Mouse (Mus musculus) embryonic facial prominence, embryonic 10.5 days (tissue): ENCODE results near the gene Kcnk5. TPM values are rescaled to one million over a fixed set of nuclear protein-coding genes. Genes with fewer than 3 reads are reported as not detected.

Source experiments
- polyA plus RNA-seq: library from polyadenylated mRNA; unstranded; fragments of >200 nt; fragmentation: Nextera tagmentation; extraction: Ambion mirVana; gene quantifications from 2 replicates; pipeline ENCODE4 v1.2.1, GENCODE M21; 2016

The Kcnk5 gene
- polyA plus RNA-seq, 1 experiment from 2014 or later: 9.3 TPM

Other genes starting within 250 kb of the Kcnk5 start
- gene Gng2, start 204.2 kb downstream of the Kcnk5 start, polyA plus RNA-seq: 82.8 and 82.9 TPM in 2 replicates
- gene Saysd1, start 43.3 kb downstream of the Kcnk5 start, polyA plus RNA-seq: 9.2 and 11.1 TPM in 2 replicates
- 0.32 TPM in 1 of 2 replicates, not detected in the other for gene Kcnk16, start 87.4 kb upstream of the Kcnk5 start, polyA plus RNA-seq
- 13.1 and 14.2 TPM in 2 replicates for gene Nudt13, start 112.9 kb upstream of the Kcnk5 start, polyA plus RNA-seq
- 76.1 and 76.7 TPM in 2 replicates for gene Ecd, start 166.3 kb upstream of the Kcnk5 start, polyA plus RNA-seq
- gene Fam149b, start 166.4 kb upstream of the Kcnk5 start, polyA plus RNA-seq: 42.8 and 45.4 TPM in 2 replicates
- gene Dnajc9, start 207.1 kb upstream of the Kcnk5 start, polyA plus RNA-seq: 286 and 298 TPM in 2 replicates
- 81.2 and 86.5 TPM in 2 replicates for gene Mrps16, start 211.8 kb upstream of the Kcnk5 start, polyA plus RNA-seq